Mouse (Mus musculus): ENCODE data around the gene Atp13a1.

Gene Atp13a1

DNA sequence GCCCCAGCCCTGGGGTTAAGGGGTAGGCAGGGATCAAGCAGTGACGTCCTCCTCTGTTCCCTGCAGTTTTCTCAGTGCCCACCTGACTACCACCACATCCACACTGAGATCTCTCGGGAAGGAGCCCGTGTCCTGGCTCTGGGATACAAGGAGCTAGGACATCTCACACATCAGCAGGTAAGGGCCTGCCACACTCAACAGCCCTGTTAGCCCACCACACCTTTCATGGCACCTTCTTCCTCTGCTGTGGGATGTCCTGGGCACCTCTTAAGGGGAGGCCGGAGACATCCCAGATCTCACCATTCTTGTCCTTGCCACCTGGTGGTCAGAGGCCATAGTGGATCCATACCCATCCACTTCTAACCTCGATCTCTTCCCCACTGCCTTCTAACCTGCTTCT, 9.0 kb downstream of the Atp13a1 start:
- no peak for DNase-seq (ENCODE audit: extremely low read depth, low read depth)

DNA sequence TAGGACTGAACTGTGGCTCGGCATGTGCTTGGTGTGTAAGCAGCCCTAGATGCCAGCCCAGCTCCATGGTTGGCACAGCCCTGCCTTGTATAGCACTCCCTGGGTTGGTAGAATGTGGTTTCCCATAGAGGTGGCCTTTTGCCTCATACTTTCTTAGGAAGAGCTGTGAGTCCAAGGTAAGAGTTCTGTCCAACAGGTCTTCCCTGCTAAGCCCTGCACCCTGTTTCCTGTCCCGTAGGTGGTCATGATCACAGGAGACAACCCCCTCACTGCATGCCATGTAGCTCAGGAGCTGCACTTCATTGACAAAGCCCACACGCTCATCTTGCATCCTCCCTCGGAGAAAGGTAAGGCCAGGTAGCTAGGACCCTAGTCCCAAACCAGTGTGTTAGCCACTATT, 10.8 kb downstream of the Atp13a1 start:
- no peak for DNase-seq (ENCODE audit: extremely low read depth, low read depth)

DNA sequence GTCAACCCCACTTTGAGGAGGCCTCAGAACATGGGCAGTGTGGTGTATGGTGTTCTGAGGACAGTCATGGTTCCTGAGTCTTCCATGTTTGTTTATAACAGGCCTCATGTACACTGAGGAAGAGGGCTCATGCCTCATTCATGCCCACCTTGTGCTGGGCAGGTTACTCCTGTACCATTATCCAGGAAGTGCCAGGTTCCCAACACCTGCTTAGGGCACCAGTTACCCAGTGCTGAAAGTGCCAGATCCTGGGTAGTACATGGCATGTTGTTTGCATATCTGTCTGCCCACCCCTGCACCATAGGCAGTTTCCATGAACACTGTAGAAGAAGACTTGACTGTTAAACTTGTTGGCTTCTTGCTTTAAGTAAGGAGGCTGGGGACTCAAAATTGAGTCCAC, 11.3 kb downstream of the Atp13a1 start:
- no peak for DNase-seq (ENCODE audit: extremely low read depth, low read depth)

DNA sequence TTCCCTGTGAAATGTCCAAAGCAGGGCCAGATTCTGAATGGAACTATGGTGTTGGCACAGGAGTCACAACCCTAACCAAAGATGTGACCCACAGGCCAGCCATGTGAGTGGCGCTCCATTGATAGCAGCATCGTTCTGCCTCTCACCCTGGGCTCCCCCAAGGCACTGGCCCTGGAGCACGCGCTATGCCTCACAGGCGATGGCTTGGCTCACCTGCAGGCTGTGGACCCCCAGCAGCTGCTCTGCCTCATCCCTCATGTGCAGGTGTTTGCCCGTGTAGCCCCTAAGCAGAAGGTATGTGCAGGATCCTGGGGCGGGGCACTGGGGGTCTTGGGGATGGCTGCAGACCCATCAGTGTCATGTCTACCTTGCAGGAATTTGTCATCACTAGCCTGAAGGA, 12.4 kb downstream of the Atp13a1 start:
- no peak for DNase-seq (ENCODE audit: extremely low read depth, low read depth)

DNA sequence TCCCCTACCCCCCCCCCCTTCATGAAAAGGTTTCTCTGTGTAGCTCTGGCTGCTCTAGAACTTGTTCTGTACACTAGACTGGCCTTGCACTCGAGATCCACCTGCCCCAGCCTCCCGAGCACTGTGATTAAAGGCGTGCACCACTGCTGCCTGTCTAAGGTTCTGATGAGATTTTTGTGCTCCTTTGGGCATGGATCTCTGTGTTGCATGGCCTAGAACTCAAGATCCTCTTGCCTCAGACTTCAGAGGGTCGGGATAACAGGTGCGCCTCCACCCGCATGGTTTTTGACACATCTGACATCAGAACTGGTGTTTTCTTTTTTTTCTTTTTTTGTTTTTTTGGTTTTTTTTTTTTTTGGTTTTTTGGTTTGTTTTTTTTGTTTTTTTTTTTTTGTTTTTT, 13.6 kb downstream of the Atp13a1 start:
- no peak for DNase-seq (ENCODE audit: extremely low read depth, low read depth)

DNA sequence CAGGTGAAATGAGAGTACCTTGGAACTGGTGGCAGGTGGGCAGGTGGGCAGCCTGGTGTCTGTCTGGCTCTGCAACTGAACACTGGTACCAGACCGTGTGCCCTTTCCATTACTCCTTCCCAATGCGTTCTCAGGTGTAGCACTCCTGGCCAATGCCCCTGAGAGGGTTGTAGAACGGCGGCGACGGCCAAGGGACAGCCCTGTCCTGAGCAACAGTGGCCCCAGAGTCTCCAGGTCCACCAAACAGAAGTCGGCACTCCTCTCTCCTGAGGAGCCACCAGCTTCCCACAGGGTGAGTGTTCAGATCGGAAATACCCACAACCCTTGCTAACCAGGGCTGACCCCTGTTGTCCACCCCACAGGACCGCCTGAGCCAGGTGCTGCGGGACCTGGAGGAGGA, 14.1 kb downstream of the Atp13a1 start:
- no peak for DNase-seq (ENCODE audit: extremely low read depth, low read depth)

DNA sequence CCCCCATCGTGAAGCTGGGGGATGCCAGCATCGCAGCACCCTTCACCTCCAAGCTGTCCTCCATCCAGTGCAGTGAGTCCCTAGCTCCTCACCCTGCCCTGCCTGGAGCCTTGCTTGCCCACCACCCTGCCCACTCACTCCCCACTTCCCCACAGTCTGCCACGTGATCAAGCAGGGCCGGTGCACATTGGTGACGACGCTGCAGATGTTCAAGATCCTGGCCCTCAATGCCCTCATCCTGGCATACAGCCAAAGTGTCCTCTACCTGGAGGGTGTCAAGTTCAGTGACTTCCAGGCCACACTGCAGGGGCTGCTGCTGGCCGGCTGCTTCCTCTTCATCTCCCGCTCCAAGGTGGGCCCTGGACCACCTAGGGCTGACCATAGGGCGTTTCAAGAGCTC, 14.5 kb downstream of the Atp13a1 start:
- DNase-seq (ENCODE audit: extremely low read depth, low read depth): no peak

DNA sequence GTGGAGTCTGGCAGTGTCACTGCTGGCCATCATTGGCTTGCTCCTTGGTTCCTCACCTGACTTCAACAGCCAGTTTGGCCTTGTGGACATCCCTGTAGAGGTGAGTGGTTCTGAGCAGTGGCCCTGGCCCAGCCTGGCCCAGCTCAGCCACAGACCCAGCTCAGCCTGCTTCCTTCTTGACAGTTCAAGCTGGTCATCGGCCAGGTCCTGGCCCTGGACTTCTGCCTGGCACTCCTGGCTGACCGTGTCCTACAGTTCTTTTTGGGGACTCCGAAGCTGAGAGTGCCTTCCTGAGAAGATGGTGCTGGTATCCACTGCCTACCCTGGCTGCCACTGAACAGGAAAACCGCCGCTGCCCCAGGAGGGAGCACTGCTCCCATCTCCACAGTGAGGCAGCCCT, 16.3 kb downstream of the Atp13a1 start:
- DNase-seq (ENCODE audit: extremely low read depth, low read depth): no peak

DNA sequence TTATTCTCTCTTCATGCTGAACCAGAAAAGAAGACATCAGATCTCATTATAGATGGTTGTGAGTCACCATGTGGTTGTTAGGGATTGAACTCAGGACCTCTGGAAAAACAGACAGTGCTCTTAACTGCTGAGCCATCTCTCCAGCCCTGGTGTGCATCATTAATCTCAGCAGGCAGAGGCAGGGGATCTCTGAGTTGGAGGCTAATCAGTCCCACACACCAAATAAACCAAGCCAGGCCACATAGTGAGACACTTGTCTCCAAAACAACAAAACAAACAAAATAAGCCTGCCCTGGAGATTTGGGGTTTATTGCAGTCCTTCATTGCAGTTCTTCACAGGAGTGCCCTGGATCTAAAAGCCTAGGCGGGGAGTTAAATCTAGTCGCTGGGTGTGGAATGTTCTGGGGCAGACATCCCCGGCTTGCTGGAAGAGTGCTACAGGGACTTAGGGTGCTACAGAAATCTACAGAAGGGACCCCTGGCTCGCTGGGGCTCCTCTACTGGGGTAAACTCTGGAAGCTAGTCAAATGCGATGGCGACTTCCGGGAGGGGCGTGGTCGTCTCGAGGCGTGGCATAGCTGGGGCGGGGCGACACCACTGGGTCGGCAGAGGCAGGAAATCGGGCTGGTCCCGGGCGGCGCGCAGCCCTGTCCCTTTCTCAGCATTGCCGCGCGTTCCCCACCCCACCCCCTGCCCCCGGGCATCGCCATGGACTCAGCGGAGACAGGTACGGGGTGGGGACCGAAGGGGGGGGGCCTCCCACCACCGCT, 17.3 kb downstream of the Atp13a1 start, which contains the start of gene Gmip:
Gene Gmip, plus strand, starts transcription at position 586 of the 770 bp plus-strand sequence.
- DNase-seq (ENCODE audit: extremely low read depth, low read depth): peak; percentile 33

DNA sequence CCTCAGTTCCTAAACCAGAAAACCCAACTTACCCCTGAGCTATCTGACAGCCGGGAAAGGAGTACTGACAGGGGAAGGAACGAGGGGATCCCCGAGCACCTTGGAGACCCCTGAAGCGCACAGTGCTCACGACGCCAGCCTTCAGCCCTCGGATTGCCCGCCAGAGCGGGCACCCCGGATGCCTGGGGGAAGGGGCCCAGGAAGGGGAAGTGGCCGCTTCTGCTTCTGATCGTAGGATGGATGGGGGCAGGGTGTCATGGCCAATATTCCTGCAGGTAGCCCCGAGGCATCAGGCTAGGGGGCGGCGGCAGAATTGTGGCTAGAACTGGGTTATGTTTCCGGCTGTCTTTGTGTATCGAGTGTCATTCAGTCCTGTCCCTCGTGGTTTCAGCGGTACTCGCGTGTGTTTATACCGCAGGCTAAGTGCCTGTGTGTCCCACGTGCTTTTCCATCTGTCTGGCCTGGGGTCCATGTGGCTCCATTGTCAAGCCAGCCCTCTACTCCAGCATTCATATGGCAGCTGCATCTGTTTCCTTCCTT, 18.0 kb downstream of the Atp13a1 start:
- DNase-seq (ENCODE audit: extremely low read depth, low read depth): peak; percentile 26

DNA sequence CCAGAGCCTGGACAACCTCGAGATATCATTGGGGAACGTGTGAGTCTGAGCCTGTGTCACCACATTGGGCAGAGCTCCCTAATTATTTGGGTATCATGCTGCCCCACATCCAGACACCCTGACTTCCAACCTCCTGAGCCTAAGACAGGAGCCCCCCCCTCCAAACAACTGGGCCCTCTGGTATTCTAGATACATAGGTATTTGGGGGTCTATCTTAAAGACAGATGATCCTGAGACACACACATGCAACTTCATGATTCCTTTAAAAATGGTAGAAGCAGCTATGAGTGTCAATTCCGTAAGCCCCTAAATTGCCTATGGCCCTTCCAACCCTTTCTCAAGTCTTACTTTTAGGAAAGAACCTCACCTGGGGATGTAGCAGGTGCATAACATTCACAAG, 18.9 kb downstream of the Atp13a1 start:
- no peak for DNase-seq (ENCODE audit: extremely low read depth, low read depth)

DNA sequence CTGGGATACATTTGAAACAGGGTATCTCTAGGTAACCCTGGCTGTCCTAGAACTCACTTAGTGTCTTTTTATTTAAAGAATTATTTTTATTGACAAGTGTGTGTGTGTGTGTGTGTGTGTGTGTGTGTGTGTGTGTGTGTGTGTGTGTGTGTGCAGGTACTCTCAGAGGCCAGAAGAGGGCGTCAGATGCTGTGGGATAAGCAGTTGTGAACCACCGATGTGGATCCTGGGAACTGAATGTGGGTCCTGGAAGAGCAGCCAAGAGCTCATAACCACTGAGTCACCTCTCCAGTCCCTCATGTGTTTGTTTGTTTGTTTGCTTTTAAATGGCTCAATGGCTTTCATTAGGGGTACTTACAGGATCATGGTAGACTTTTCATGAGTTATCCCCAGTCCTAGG, 23.9 kb downstream of the Atp13a1 start:
- DNase-seq (ENCODE audit: extremely low read depth, low read depth): no peak

DNA sequence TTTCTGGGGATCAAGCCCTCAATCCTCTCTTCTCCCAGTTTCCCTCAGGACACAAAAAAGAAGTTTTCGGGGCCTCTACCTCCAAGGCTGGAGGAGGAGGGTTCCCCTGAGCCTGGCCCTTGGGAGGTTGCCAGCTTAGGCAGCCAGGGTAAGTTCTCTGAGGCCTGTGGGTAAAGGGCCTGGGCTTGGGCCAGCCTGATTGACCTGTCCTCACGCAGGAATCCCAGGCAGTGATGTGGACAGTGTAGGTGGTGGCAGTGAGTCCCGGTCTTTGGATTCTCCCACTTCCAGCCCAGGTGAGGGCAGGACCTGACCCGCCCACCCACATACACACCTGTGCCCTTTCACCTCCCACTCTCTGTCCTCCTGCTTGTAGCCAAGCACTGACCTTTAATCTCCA, 24.4 kb downstream of the Atp13a1 start:
- no peak for DNase-seq (ENCODE audit: extremely low read depth, low read depth)

DNA sequence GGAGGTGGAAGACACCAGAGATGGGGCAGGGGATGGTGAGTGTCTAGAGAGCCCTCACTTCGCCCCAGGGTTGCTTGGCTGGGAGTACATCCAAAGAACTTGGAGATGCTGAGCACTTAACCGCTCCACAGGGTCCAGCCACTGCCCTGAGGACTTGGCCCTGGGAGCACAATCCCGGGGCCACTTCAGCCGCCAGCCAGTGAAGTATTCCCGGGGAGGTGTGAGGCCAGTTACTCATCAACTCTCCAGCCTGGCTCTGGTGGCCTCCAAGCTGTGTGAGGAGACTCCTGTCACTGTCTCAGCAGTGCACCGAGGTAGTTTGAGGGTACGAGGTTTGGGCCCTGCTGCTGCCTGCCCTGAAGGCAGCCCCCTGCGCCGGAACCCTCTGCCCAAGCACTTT, 29.5 kb downstream of the Atp13a1 start:
- DNase-seq (ENCODE audit: extremely low read depth, low read depth): no peak

DNA sequence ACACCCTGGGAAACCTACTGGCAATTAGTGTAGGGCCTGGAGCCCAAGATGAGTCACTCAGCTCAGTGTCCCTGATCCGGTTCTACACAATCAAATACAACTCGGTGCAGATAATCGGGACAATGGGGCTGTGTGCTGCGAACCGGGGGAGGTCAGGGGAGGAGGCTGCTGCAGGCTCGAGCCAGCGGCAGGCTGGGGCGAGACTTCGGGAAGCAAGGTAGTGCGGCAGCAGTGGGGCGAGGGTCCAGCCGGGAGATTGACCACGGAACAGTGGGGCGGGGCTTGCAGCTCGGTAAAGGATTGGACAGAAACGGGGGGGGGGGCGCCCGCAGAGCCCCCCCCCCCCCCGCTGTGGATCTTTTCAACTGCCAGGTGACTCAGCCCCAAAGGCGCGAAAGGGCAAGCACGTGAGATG, 31.0 kb downstream of the Atp13a1 start:
- DNase-seq (ENCODE audit: extremely low read depth, low read depth): no peak

DNA sequence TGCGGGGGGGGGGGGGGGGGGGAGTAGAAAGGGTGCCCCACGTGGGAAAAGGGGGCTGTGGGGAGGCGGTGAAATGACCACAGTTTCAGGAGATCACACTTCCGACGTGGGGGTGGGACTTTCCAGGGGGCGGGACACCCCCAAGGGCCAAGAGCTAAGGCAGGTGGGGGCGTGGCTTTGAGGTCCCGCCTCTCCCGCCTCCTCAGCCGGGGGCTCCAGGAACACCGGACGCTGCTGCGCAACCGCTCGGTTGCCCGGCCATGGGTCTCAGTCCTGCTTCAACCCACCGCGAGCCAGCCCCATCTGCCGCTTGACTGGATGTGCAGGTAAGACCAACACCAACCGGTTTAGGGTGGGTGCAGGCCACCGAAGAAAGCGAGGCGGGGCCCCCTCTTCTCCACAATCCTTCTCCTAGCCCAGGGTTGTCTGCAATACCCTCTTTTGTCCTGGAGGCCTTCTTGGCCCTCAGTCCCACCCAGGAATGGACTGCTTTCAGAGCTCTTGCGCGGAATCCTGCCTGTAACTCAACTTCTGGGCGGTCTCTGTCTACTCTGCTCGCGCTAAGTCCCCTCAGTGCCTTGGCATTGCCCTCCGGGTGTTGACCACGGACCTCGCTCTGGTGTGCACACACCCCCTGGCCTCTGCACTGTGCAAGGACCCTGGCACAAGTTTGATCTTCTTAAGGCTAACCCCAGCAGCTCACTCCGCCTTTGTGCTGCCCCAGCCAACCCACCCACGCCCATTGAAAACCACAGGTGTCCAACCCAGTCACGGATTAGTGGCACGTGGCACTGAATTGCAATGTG, 31.6 kb downstream of the Atp13a1 start, which contains the start of gene Lpar2:
Gene Lpar2, plus strand, starts transcription at position 44 of the 806 bp plus-strand sequence.
- no peak for DNase-seq (ENCODE audit: extremely low read depth, low read depth)

DNA sequence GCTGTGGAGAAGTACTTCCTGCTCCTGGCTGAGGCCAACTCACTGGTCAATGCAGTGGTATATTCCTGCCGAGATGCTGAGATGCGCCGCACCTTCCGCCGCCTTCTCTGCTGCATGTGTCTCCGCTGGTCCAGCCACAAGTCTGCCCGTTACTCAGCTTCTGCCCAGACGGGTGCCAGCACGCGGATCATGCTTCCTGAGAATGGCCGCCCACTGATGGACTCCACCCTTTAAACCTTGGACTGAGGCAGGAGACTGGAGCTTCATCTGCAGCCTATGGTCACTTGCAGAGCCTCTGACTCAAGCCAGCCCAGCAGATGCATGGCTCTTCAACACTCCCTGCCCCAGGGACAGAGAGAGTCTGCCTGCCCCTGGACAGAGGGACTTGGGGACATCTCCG, 35.4 kb downstream of the Atp13a1 start:
- DNase-seq (ENCODE audit: extremely low read depth, low read depth): no peak

DNA sequence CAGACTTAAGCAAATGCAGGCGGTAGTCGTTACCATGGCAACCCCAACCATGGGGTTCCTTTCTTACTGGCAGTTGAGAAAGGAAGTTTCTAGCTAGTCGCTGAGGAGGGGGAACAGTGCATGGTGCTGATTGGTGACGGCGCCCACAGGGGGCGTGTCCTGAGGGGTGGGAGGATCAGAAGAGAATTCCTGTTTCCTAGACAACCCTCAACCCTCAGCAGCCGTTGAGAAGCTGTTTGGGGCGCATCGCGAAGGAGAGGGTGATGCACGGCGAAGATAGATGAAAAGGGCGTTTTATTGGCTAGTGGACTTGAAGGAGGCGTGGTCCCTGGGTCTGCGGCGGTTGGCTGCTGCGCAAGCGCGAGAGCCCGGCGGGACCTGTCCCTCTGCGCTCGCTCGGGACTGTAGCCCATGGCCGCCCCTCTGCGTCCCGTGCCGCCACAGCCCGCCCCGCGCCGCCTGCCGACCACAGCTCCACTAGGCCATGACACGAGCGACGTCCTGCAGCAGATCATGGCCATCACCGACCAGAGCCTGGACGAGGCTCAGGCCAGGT, 41.4 kb downstream of the Atp13a1 start, which contains the start of gene Pbx4:
Gene Pbx4, plus strand, starts transcription at position 194 of the 556 bp plus-strand sequence.
- DNase-seq (ENCODE audit: extremely low read depth, low read depth): peak; percentile 96

DNA sequence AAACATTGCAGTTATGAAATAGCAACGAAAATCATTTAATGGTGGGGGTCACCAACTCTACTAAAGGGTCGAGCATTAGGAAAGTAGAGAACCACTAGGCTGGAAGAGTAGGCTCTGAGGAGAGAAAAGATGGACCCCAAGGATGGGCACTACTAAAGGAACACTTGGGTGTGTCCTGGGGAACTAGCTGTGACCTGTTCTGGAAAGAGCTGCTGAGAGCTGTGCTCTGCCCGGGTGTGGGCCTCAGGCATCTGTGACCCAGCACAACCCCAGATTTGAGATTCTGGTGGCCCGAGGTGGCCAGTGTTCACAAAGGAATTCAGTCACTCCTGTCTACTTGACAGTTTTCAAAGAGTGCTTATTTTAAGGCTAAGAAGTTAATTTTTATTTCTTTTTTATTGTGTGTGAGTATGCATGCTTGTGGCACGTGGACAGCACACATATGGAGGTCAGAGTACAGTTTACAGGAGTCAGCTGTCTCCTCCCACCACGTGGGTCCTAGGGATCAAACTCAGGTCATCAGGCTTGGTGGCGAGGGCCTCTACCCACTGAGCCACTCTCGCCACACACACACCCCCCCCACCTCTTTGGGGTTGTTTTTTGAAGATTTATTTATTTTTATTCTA, 46.2 kb downstream of the Atp13a1 start:
- no peak for DNase-seq (ENCODE audit: extremely low read depth, low read depth)

DNA sequence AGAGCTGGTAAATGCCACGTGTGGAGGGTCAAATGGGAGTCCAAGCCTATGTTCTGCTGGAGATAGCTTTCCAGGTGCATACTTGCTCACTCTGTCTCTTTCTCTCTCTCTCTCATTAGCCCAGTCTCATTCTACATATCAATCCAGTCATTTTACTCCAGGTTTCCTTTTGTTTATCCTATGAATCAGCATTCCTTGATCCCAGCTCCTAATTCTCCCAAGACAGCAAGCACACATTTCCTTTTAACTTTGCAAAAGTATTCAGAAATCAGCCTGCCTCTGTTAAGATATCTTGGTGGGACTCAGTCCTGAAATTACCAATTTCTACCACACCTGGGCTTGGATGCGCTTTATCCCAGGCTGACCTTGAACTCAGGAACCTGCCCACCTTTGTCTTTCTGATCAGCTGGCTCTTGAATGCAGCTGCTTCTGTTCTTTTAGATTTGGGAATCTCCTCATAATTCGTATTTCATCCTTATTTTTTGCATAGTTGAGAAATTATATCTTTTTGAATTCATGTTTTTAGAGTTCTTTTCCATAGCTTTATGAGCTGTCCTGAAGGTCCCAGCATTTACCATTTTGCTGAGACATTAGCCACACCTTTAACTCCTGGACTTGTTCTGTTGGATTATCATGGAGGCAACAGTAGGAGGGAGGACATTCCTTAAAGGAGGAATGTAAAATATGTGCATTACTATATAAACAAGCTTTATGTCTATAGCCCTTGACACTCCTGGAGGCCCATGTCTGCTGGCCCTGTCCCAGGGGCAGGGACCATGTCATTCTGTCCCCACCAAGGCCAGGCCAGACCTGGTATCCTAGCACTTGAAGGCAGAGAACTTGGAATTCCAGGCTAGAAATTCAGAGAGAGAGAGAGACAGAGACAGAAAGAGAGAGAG, 56.5 kb downstream of the Atp13a1 start:
- no peak for DNase-seq (ENCODE audit: extremely low read depth, low read depth)

Measured in MEL-GATA-1-ER (cell line).